Mouse (Mus musculus) hematopoietic stem cell, adult 5-6 weeks (primary cell): ENCODE results near the gene Ldlr. TPM values are rescaled to one million over a fixed set of nuclear protein-coding genes. Genes with fewer than 3 reads are reported as not detected.

Experiments used
- ATAC-seq, 2 experiments: fragments of 125-278 bp in 1 of 2; replicated peaks in 1 of 2; 2 replicates each; pipeline ENCODE4 v1.8.0; 2016 to 2017; ENCODE audit warnings: inconsistent platforms in 2 of 2, mild to moderate bottlenecking in 2 of 2, moderate number of reproducible peaks in 2 of 2, low read depth in 1 of 2, moderate TSS enrichment in 1 of 2; ENCODE audit not compliant: low FRiP score in 2 of 2, poor library complexity in 2 of 2, severe bottlenecking in 2 of 2, insufficient read depth in 1 of 2, low TSS enrichment in 1 of 2
- total RNA-seq: library from RNA; stranded (forward); fragments of 172-1452, 232-1000 nt; gene quantifications from 2 replicates; pipeline ENCODE4 v1.2.3, GENCODE M21; 2017

The Ldlr gene
- total RNA-seq, 1 experiment from 2014 or later = 22.4 TPM

DNA sequence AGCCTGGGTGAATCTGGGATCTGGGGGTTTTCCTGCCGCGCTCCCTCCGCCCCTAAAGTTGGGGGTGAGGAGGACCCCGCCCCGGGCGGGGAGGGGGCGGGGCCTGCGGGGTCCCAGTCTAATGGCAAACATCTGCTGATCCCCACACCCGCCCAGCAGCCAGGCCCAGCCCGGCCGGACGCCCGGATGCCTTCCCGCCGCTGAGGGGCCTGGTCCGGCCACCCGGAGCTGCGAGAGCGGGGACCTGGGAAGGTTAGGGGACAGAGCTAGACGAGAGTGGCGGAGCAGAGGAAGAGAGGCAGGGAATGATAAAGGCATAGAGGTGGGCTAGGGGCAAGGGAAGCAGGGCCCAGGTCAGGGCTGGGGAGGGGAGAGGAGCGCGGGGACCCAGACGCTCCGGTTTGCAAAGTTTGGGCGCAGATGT is 74.7 kb downstream of the Ldlr start:
- ATAC-seq = peak in 1 of 2 experiments; percentile 15; a peak in 1 of 4 replicates

GRCm38 (mm10) chr9:21798345-21799009 is 75.2 kb downstream of the Ldlr start, which contains the start of gene Kank2:
Kank2 (minus strand) TSS chr9:21798744.
- ATAC-seq = peak; percentile 73 to 76

- ATAC-seq = no peak
Measured at GRCm38 (mm10) chr9:21799010-21799350, 75.7 kb downstream of the Ldlr start.

Other genes starting within 250 kb of the Ldlr start
- gene Tmed1, start 213.2 kb upstream of the Ldlr start, total RNA-seq = 9.7 and 18.0 TPM in 2 replicates
- gene AB124611, start 197.3 kb upstream of the Ldlr start, total RNA-seq = 11.5 and 19.4 TPM in 2 replicates
- 21.0 and 26.5 TPM in 2 replicates for gene Carm1, start 176.6 kb upstream of the Ldlr start, total RNA-seq
- gene Timm29, start 130.8 kb upstream of the Ldlr start, total RNA-seq = 35.6 and 52.2 TPM in 2 replicates
- 12.3 and 12.4 TPM in 2 replicates for gene Yipf2, start 130.7 kb upstream of the Ldlr start, total RNA-seq
- gene Smarca4, start 107.3 kb upstream of the Ldlr start, total RNA-seq = 70.1 and 86.5 TPM in 2 replicates
- gene Spc24, start 36.8 kb downstream of the Ldlr start, total RNA-seq = 79.7 and 117 TPM in 2 replicates
- 3.9 and 4.3 TPM in 2 replicates for gene Kank2, start 75.3 kb downstream of the Ldlr start, total RNA-seq
- not detected in 2 replicates for gene Angptl8, start 112.0 kb downstream of the Ldlr start, total RNA-seq
- gene Dock6, start 129.2 kb downstream of the Ldlr start, total RNA-seq = 4.3 and 6.1 TPM in 2 replicates
- gene Rab3d, start 194.7 kb downstream of the Ldlr start, total RNA-seq = 13.5 and 14.6 TPM in 2 replicates
- 0.25 and 0.50 TPM in 2 replicates for gene Ccdc159, start 204.0 kb downstream of the Ldlr start, total RNA-seq
- gene Tmem205, start 204.1 kb downstream of the Ldlr start, total RNA-seq = 12.7 and 18.1 TPM in 2 replicates
- 0.15 and 0.25 TPM in 2 replicates for gene Plppr2, start 213.6 kb downstream of the Ldlr start, total RNA-seq
- 6.4 and 7.2 TPM in 2 replicates for gene Swsap1, start 232.3 kb downstream of the Ldlr start, total RNA-seq
- 1.7 and 9.2 TPM in 2 replicates for gene Epor, start 240.0 kb downstream of the Ldlr start, total RNA-seq